Mouse (Mus musculus) spleen, adult 2 months (tissue): ENCODE data around the gene Mroh8. TPM values are rescaled to one million over a fixed set of nuclear protein-coding genes. Genes with fewer than 3 reads are reported as not detected.
"Not testable (repeated sequence)": the region's sequence is repeated elsewhere in the genome, so short reads cannot be mapped to it uniquely, and the experiment has no call there.

ENCODE experiments used
- DNase-seq, 2 experiments: peaks; one replicate each; pipeline versions ENCODE4 v3.0.0 to v3.0.0-alpha.2; 2012 to 2021; ENCODE audit warnings: low spot score in 2 of 2, low read depth in 1 of 2
- H3K27ac ChIP-seq: fragments of 200-500 bp; 2 replicates; pipeline ENCODE4 v1.5.1; 2012; ENCODE audit warnings: low read length, inconsistent platforms; ENCODE audit not compliant: insufficient read depth
- H3K27me3 ChIP-seq: fragments of 200-500 bp; 2 replicates; pipeline ENCODE4 v1.6.1; 2012; ENCODE audit warnings: mild to moderate bottlenecking, moderate library complexity, low read length, inconsistent platforms; ENCODE audit not compliant: control insufficient read depth, insufficient read depth
- H3K36me3 ChIP-seq: fragments of 200-500 bp; 2 replicates; pipeline ENCODE4 v1.6.1; 2012; ENCODE audit warnings: mild to moderate bottlenecking, low read length, inconsistent platforms; ENCODE audit not compliant: control insufficient read depth, insufficient read depth
- H3K4me1 ChIP-seq: fragments of 200-500 bp; 2 replicates; pipeline ENCODE4 v1.6.1; 2011; ENCODE audit warnings: inconsistent platforms; ENCODE audit not compliant: control insufficient read depth, insufficient read depth, insufficient read length
- H3K4me3 ChIP-seq: fragments of 200-500 bp; 2 replicates; pipeline ENCODE4 v1.5.1; 2011; ENCODE audit warnings: mild to moderate bottlenecking, inconsistent platforms; ENCODE audit not compliant: insufficient read depth, insufficient read length; ENCODE audit errors: extremely low read depth
- CTCF ChIP-seq: fragments of 200-500 bp; IDR thresholded peaks from 2 replicates; pipeline ENCODE4 v1.5.1; 2011; ENCODE audit warnings: mild to moderate bottlenecking, inconsistent platforms; ENCODE audit not compliant: insufficient read depth, insufficient read length, insufficient replicate concordance; ENCODE audit errors: extremely low read depth
- POLR2A ChIP-seq: fragments of 200-500 bp; IDR thresholded peaks from 2 replicates; pipeline ENCODE4 v1.6.1; 2011; ENCODE audit warnings: low read depth, low read length, inconsistent platforms
- WGBS: fragments of 180-500 bp; shearing (Covaris S2); methylation state at CpG from one replicate; pipeline ENCODE4 v1.1.7; 2018; 5-methylcytosine and 5-hydroxymethylcytosine counted together
- polyA plus RNA-seq: library from polyadenylated mRNA; depleted of rRNA; stranded (reverse); fragments of >200 nt; gene quantifications from 2 replicates; pipeline ENCODE4 v1.2.3, GENCODE M21; 2012

Mroh8 gene
- polyA plus RNA-seq, 1 experiment = 0.18 TPM

DNA sequence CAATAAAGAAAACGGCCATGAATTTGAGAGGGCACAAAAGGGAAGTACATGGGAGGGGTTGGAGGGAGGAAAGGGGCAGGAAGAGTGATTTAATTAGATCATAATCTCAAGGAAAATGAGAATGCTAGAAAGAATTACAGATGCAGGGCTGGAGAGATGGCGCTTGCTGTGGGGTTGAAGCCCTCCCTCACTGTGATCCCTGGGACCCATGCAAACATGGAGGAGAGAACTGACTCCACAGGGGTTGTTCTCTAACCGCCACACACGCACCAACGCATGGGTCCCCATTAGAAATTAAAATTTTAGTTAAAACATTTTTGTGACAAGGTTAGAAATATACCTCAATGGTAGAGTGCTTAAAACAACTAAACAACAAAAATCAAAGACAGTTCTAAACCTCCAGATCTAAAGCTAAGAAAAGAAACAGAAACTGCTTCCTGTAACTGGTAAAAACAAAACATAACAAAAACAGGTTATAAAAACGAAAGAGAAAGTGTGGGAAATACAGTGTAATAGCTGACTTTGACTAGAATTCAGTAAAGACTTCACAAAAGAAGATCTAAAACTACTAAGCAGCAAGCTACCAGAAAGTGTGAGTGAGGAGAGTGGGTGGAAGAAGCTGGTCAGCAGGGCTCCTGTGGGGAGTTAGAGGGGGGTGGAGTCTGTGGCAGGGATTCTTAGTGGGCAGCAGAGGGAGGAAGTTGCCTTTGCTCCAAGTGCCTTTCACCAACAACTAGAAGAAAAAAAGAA lies 78.1 kb downstream of the Mroh8 start:
- peaks cover 5% of the 10 kb centered on the region for H3K36me3 ChIP-seq
- WGBS = 20% methylated on average over 6 of the region's 6 CpGs
- H3K27me3 ChIP-seq = no peaks in the 10 kb centered on the region
- H3K27ac ChIP-seq = peak overlapping the region; percentile 90
- TF ChIP-seq CTCF = no peak
- no peak; the same call in 1 of the 2 replicates for TF ChIP-seq POLR2A
- DNase-seq = peak in 1 of 2 experiments; percentile 50
- H3K4me3 ChIP-seq = peak overlapping the region; percentile 43
- H3K4me1 ChIP-seq = peaks cover 9% of the 10 kb centered on the region; the same call in 1 of the 2 replicates

- H3K4me3 ChIP-seq, H3K4me1 ChIP-seq, DNase-seq, H3K27me3 ChIP-seq, H3K27ac ChIP-seq: not testable (repeated sequence)
- H3K36me3 ChIP-seq = peaks cover 17% of the 10 kb centered on the region
- 99% methylated on average over 11 of the region's 11 CpGs for WGBS
Observed at GRCm38 (mm10) chr2:157198405-157198804, 80.9 kb downstream of the Mroh8 start.

- Histone ChIP-seq H3K36me3 (peaks cover 30% of the 10 kb centered on the region), H3K27ac (no peak overlapping the region), H3K27me3 (no peaks in the 10 kb centered on the region), H3K4me1 (no peaks in the 10 kb centered on the region), H3K4me3 (no peak overlapping the region)
- TF ChIP-seq POLR2A (no peak), CTCF (no peak)
- DNase-seq = no peak
- 94% methylated on average over 4 of the region's 4 CpGs for WGBS
Observed at GRCm38 (mm10) chr2:157190651-157191050, 88.7 kb downstream of the Mroh8 start.

GRCm38 (mm10) chr2:157187223-157187622 lies 92.1 kb downstream of the Mroh8 start:
- DNase-seq = no peak
- TF ChIP-seq CTCF (no peak), POLR2A (no peak)
- Histone ChIP-seq H3K27ac (no peak overlapping the region), H3K27me3 (no peaks in the 10 kb centered on the region), H3K4me1 (no peaks in the 10 kb centered on the region), H3K36me3 (peaks cover 18% of the 10 kb centered on the region), H3K4me3 (no peak overlapping the region)
- 84% methylated on average over 4 of the region's 4 CpGs for WGBS

DNA sequence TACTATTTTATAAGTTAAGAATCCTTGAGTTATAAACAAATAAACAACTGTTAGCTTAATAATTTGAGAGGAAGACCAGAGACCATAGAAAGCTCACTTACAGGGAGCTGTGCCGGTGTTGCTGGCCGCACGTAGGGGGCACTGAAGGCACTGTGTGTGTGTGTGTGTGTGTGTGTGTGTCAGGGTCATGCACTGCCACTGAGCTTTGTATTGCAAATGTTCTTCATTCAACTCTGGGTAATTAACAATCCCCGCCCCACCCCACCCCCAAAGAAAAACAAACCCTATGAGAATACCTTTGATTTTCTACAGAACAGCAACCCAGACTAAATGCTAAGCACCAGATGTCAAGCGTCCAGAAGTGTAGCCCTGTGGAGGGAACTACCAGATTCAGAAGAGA lies 92.8 kb downstream of the Mroh8 start:
- WGBS = 96% methylated on average over 5 of the region's 5 CpGs
- DNase-seq = no peak
- Histone ChIP-seq H3K36me3 (peaks cover 17% of the 10 kb centered on the region), H3K4me1 (no peaks in the 10 kb centered on the region), H3K27me3 (no peaks in the 10 kb centered on the region), H3K4me3 (no peak overlapping the region), H3K27ac (no peak overlapping the region)
- TF ChIP-seq POLR2A (no peak), CTCF (no peak)

GRCm38 (mm10) chr2:157185022-157185660 lies 94.2 kb downstream of the Mroh8 start:
- H3K27me3 ChIP-seq = no peaks in the 10 kb centered on the region
- no peaks in the 10 kb centered on the region for H3K4me1 ChIP-seq
- WGBS = 87% methylated on average over 13 of the region's 13 CpGs
- no peak for DNase-seq
- TF ChIP-seq POLR2A (no peak), CTCF (no peak)
- H3K4me3 ChIP-seq = no peak overlapping the region
- peaks cover 15% of the 10 kb centered on the region for H3K36me3 ChIP-seq
- no peak overlapping the region for H3K27ac ChIP-seq

DNA sequence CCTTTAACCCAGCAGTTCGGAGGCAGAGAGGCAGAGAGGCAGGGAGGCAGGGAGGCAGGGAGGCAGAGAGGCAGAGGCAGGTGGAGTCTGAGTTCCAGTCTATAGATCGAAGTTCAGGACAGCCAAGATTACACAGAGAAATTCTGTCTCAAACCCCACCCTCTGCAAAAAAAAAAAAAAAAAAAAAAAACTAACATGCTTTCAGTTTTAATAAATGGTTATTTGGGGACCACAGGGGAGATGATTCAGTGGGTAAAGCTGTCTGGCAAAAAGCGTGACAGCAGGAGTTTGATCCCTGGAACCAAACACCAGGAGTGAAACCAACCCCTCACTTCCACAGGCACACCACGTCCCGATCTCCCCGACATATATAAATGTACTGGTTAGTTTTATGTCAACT lies 101.2 kb downstream of the Mroh8 start:
- no peaks in the 10 kb centered on the region for H3K27me3 ChIP-seq
- H3K4me3 ChIP-seq = no peak overlapping the region
- peaks cover 16% of the 10 kb centered on the region for H3K36me3 ChIP-seq
- no peak overlapping the region for H3K27ac ChIP-seq
- no peak for TF ChIP-seq CTCF
- TF ChIP-seq POLR2A = no peak
- no peak for DNase-seq
- no peaks in the 10 kb centered on the region for H3K4me1 ChIP-seq
- WGBS = 88% methylated on average over 6 of the region's 6 CpGs
